Mouse (Mus musculus): ENCODE data around the gene Zbtb42.

- TF ChIP-seq CTCF (IDR thresholded peaks at IDR 0.05; ENCODE audit: low read depth) (no peak), EP300 (IDR thresholded peaks at IDR 0.05; ENCODE audit: low read depth) (no peak)
Measured at GRCm38 (mm10) chr12:112663303-112663702, 15.3 kb upstream of the Zbtb42 start.

All from liver, postnatal 0 days (tissue).